16 mouse cellular contexts compared by ENCODE assay signal in genomic region chr17:9944513-9944912, GRCm38 (mm10).
DNase-seq lines count a peak whose midpoint lies in the region; ATAC-seq and TF ChIP-seq lines count a peak whose summit lies in the region.
"Had no signal": no experiment of that assay in that cellular context is flagged by ENCODE, and none has a peak within 500 bp of the region (broad histone marks: within the 10 kb centered on the region; RNA-seq: fewer than 3 reads in every experiment).

No protein-coding gene starts in this region.

- ATAC-seq in kidney, postnatal 0 days (replicated peaks; ENCODE audit: low FRiP score, low read depth), result no peak
- no peak for ATAC-seq in megakaryocyte progenitor cell, adult 5-6 weeks (replicated peaks; ENCODE audit: poor library complexity)
- ATAC-seq: forebrain, embryonic 15.5 days; midbrain, embryonic 13.5 days had no signal

- H3K4me1 ChIP-seq in kidney, postnatal 0 days (replicated peaks; ENCODE audit: insufficient read depth, low read length), result no peaks in the 10 kb centered on the region
- H3K4me1 ChIP-seq in testis, adult 2 months (ENCODE audit: control insufficient read depth, insufficient read depth, low read length), result peaks cover 2% of the 10 kb centered on the region
- H3K4me1 ChIP-seq in ES-E14 (ENCODE audit: control insufficient read depth in 2 of 2, insufficient read depth in 2 of 2, low read length in 2 of 2, poor library complexity in 1 of 2), result no peaks in the 10 kb centered on the region
- H3K4me1 ChIP-seq: forebrain, embryonic 15.5 days; limb, embryonic 12.5 days; midbrain, embryonic 13.5 days; stomach, embryonic 15.5 days had no signal

- H3K9me3 ChIP-seq in kidney, postnatal 0 days (replicated peaks; ENCODE audit: low read length), result no peaks in the 10 kb centered on the region
- H3K9me3 ChIP-seq in ES-E14 (ENCODE audit: control insufficient read depth, insufficient read depth, low read depth, low read length), result no peaks in the 10 kb centered on the region
- H3K9me3 ChIP-seq: forebrain, embryonic 15.5 days; heart, embryonic 10.5 days; stomach, embryonic 15.5 days had no signal

- peak; percentile 40 for TF ChIP-seq CTCF in kidney, postnatal 0 days (IDR thresholded peaks at IDR 0.05; ENCODE audit: low read depth)
- TF ChIP-seq CTCF in testis, adult 2 months (IDR thresholded peaks at IDR 0.05; ENCODE audit: control insufficient read depth, insufficient read depth, insufficient replicate concordance, low read depth, low read length), result peak; percentile 69; the same call in 1 of the 2 replicates

- no peaks in the 10 kb centered on the region for H3K27me3 ChIP-seq in kidney, postnatal 0 days (ENCODE audit: insufficient read depth, low read length)
- no peaks in the 10 kb centered on the region for H3K27me3 ChIP-seq in testis, adult 2 months (ENCODE audit: control insufficient read depth, insufficient read depth, low read length)
- H3K27me3 ChIP-seq: forebrain, embryonic 15.5 days; limb, embryonic 12.5 days; midbrain, embryonic 13.5 days; stomach, embryonic 15.5 days had no signal

- H3K27ac ChIP-seq in kidney, postnatal 0 days, result no peak overlapping the region
- no peak overlapping the region for H3K27ac ChIP-seq in testis, adult 2 months (ENCODE audit: control insufficient read depth, insufficient read depth, low read depth, low read length)
- no peak overlapping the region for H3K27ac ChIP-seq in ES-E14 (ENCODE audit: insufficient read depth, low read depth, low read length, poor library complexity, severe bottlenecking)
- H3K27ac ChIP-seq: forebrain, embryonic 15.5 days; heart, embryonic 10.5 days; limb, embryonic 12.5 days; midbrain, embryonic 13.5 days; stomach, embryonic 15.5 days had no signal

- TF ChIP-seq POLR2A in testis, adult 2 months (IDR thresholded peaks at IDR 0.05; ENCODE audit: control insufficient read depth, low read depth, low read length), result no peak

- 86% methylated on average over 8 of the region's 8 CpGs for WGBS in kidney, postnatal 0 days

- in situ Hi-C loops in ES-E14 (cut with MboI; ENCODE audit: low sequenced_read_pairs in 2 of 2, unreplicated experiment in 2 of 2), result no loop called here

- H3K9ac ChIP-seq in kidney, postnatal 0 days (ENCODE audit: low read depth, low read length), result no peak overlapping the region
- no peak overlapping the region for H3K9ac ChIP-seq in ES-E14 (ENCODE audit: insufficient read depth, low read depth, low read length, poor library complexity, severe bottlenecking)
- H3K9ac ChIP-seq: forebrain, embryonic 15.5 days; limb, embryonic 12.5 days; midbrain, embryonic 13.5 days; stomach, embryonic 15.5 days had no signal

- no peaks in the 10 kb centered on the region for H3K36me3 ChIP-seq in kidney, postnatal 0 days (ENCODE audit: insufficient read depth, low read length)
- no peaks in the 10 kb centered on the region for H3K36me3 ChIP-seq in testis, adult 2 months (ENCODE audit: control insufficient read depth, insufficient read depth, low read length)
- H3K36me3 ChIP-seq in ES-E14 (ENCODE audit: control insufficient read depth, insufficient read depth, low read length, poor library complexity, severe bottlenecking), result no peaks in the 10 kb centered on the region
- H3K36me3 ChIP-seq: forebrain, embryonic 15.5 days; heart, embryonic 10.5 days; limb, embryonic 12.5 days; midbrain, embryonic 13.5 days; stomach, embryonic 15.5 days had no signal

- DNase-seq in kidney, postnatal 0 days (ENCODE audit: low spot score), result no peak
- DNase-seq in kidney, postnatal 4 days, result no peak
- no peak for DNase-seq in testis, postnatal 14 days (ENCODE audit: low spot score)
- DNase-seq in ES-E14 (ENCODE audit: low read depth, low spot score), result peak; percentile 25
- DNase-seq in right cerebral cortex, postnatal 14 days, result no peak
- DNase-seq: cerebellum, adult 2 months; gastrocnemius, postnatal 10 days; heart, postnatal 4 days; kidney, postnatal 14 days had no signal

- no peak overlapping the region for H3K4me3 ChIP-seq in kidney, postnatal 0 days (replicated peaks; ENCODE audit: low read depth, low read length)
- H3K4me3 ChIP-seq in testis, adult 2 months (ENCODE audit: control insufficient read depth, low read depth, low read length), result no peak overlapping the region
- no peak overlapping the region for H3K4me3 ChIP-seq in ES-E14 (ENCODE audit: insufficient read depth in 1 of 2, low read depth in 1 of 2, low read length in 2 of 2, poor library complexity in 1 of 2, severe bottlenecking in 1 of 2)
- H3K4me3 ChIP-seq: forebrain, embryonic 15.5 days; heart, embryonic 10.5 days; limb, embryonic 12.5 days; midbrain, embryonic 13.5 days; stomach, embryonic 15.5 days had no signal

- H3K4me2 ChIP-seq in kidney, postnatal 0 days (ENCODE audit: low read length), result no peak overlapping the region
- H3K4me2 ChIP-seq: forebrain, embryonic 15.5 days; limb, embryonic 12.5 days; midbrain, embryonic 13.5 days; stomach, embryonic 15.5 days had no signal

TF ChIP-seq in ES-E14, 5 proteins besides CTCF, POLR2A, EP300 and RAD21:
- TF ChIP-seq ZC3H11A (IDR thresholded peaks at IDR 0.05; ENCODE audit: borderline replicate concordance, low read depth, low read length) (0 out of 2 replicates have a peak, but pooled peaks have one; percentile 65), MAFK (IDR thresholded peaks at IDR 0.05; ENCODE audit: insufficient read depth, low read depth, low read length) (no peak), CHD2 (IDR thresholded peaks at IDR 0.05; ENCODE audit: low read depth, low read length) (no peak)
